Mouse (Mus musculus) ES-E14 (cell line): ENCODE measurements around the gene Nek11.

Experiments used
- CHD2 ChIP-seq: IDR thresholded peaks from 2 replicates; pipeline ENCODE4 v1.6.1; 2014; ENCODE audit warnings: mild to moderate bottlenecking, low read depth, low read length, inconsistent platforms
- HCFC1 ChIP-seq: IDR thresholded peaks from 2 replicates; pipeline ENCODE4 v1.6.1; 2012; ENCODE audit warnings: low read length, inconsistent platforms, borderline replicate concordance; ENCODE audit not compliant: insufficient read depth
- MAFK ChIP-seq: IDR thresholded peaks from 2 replicates; pipeline ENCODE4 v1.6.1; 2014; ENCODE audit warnings: mild to moderate bottlenecking, low read depth, low read length, inconsistent platforms; ENCODE audit not compliant: insufficient read depth
- ZC3H11A ChIP-seq: IDR thresholded peaks from 2 replicates; pipeline ENCODE4 v1.6.1; 2012; ENCODE audit warnings: low read depth, mild to moderate bottlenecking, inconsistent platforms, low read length, borderline replicate concordance
- ZNF384 ChIP-seq: IDR thresholded peaks from 2 replicates; pipeline ENCODE4 v1.6.1; 2012; ENCODE audit warnings: low read depth, low read length, inconsistent platforms

- TF ChIP-seq ZNF384, result no peak
- no peak for TF ChIP-seq ZC3H11A
- TF ChIP-seq CHD2, result no peak
- TF ChIP-seq MAFK, result no peak
- TF ChIP-seq HCFC1, result no peak
Observed at GRCm38 (mm10) chr9:105321856-105322255, 73.5 kb downstream of the Nek11 start.
